Mouse (Mus musculus): ENCODE data around the gene Alg6. TPM values are rescaled to one million over a fixed set of nuclear protein-coding genes. Genes with fewer than 3 reads are reported as not detected.

Alg6 gene
- polyA plus RNA-seq, 1 experiment from 2014 or later = 17.0 TPM

GRCm38 (mm10) chr4:99739836-99740235, 24.4 kb downstream of the Alg6 start:
- Histone ChIP-seq H3K4me1 (no peaks in the 10 kb centered on the region), H3K4me3 (no peak overlapping the region), H3K27ac (no peak overlapping the region), H3K9me3 (no peaks in the 10 kb centered on the region), H3K4me2 (no peak overlapping the region), H3K36me3 (no peaks in the 10 kb centered on the region), H3K9ac (no peak overlapping the region), H3K27me3 (no peaks in the 10 kb centered on the region)
- WGBS = 50% methylated on average over 7 of the region's 7 CpGs
- ATAC-seq (ENCODE audit: insufficient number of reproducible peaks, low FRiP score, low TSS enrichment, low read depth) = no peak

GRCm38 (mm10) chr4:99752426-99752825, 37.0 kb downstream of the Alg6 start:
- H3K9me3 ChIP-seq = no peaks in the 10 kb centered on the region
- no peak for ATAC-seq (ENCODE audit: insufficient number of reproducible peaks, low FRiP score, low TSS enrichment, low read depth)
- 82% methylated on average over 5 of the region's 5 CpGs for WGBS

DNA sequence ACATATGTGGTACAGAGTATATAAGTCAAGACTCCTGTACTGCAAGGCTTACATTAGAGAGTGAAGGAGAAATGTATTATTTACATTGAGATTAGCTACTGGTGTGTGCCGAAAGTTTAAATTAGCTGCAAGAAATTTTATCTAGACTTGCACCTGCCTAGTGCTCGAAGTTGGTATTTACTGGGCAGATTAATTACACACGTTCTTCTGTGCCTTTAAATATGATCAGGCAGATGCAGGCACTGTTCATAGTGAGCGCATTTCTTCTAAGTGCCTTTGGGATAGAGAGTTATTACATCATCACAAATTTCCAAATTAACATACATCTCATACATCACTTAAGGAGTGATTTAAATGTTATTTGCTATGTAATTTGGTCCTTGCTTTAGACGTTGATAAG, 50.8 kb downstream of the Alg6 start:
- H3K4me3 ChIP-seq = no peak overlapping the region
- no peak overlapping the region for H3K9ac ChIP-seq
- H3K4me1 ChIP-seq = no peaks in the 10 kb centered on the region
- H3K27me3 ChIP-seq = no peaks in the 10 kb centered on the region
- no peaks in the 10 kb centered on the region for H3K36me3 ChIP-seq
- no peak overlapping the region for H3K27ac ChIP-seq
- no peak overlapping the region for H3K4me2 ChIP-seq
- 57% methylated on average over 5 of the region's 5 CpGs for WGBS
- no peak for ATAC-seq (ENCODE audit: insufficient number of reproducible peaks, low FRiP score, low TSS enrichment, low read depth)
- H3K9me3 ChIP-seq = no peaks in the 10 kb centered on the region

More at GRCm38 (mm10) chr4:99752426-99752825, 37.0 kb downstream of the Alg6 start:
- Histone ChIP-seq H3K27ac (no peak overlapping the region), H3K4me2 (no peak overlapping the region), H3K4me3 (no peak overlapping the region), H3K27me3 (no peaks in the 10 kb centered on the region), H3K9ac (no peak overlapping the region), H3K4me1 (no peaks in the 10 kb centered on the region), H3K36me3 (peaks cover 13% of the 10 kb centered on the region; the same call in 1 of the 2 replicates)

DNA sequence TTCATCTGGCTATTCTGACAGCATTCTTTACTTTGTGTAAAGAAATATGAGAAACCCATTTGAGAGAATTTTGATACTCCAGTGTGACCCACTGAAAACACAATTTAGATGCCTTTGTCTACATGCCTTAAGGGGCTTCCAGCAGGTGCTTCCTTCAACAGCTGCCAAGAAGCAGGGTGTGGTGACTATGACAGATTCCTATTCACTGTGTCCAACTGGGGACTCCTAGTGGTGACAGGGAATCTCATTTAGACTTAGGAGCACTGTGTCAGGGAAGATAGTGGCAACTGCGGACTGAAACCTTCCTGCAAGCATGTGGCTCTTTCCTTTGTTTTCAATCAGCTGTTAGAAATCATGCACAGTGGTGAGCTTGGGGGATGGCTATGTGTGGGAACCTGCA, 51.3 kb downstream of the Alg6 start:
- ATAC-seq (ENCODE audit: insufficient number of reproducible peaks, low FRiP score, low TSS enrichment, low read depth) = no peak; the same call in 1 of the 2 replicates

DNA sequence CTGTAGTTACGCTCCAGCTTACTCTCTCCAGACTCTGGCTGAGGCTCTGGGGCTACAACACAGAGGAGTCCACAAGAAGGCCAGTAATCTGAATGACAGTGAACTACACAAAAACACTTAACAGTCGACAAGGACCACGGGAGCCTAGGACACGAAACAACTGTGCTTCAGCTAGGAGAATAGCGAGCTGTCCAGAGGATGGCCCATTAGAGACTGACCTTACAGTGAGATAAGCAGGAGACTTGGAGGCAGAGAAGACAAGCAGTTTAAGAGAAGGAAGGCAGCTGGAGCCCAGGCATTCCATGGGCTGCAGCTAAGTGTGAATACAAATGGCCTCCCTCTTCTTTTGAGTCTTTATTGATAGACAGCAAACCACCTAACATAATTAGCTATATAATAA, 55.1 kb downstream of the Alg6 start:
- Histone ChIP-seq H3K9me3 (no peaks in the 10 kb centered on the region), H3K27me3 (no peaks in the 10 kb centered on the region), H3K4me1 (no peaks in the 10 kb centered on the region), H3K4me3 (no peak overlapping the region), H3K27ac (no peak overlapping the region), H3K36me3 (no peaks in the 10 kb centered on the region), H3K4me2 (no peak overlapping the region), H3K9ac (no peak overlapping the region)
- ATAC-seq (ENCODE audit: insufficient number of reproducible peaks, low FRiP score, low TSS enrichment, low read depth) = no peak
- 96% methylated on average over 5 of the region's 5 CpGs for WGBS

More for the DNA sequence above, 51.3 kb downstream of the Alg6 start:
- Histone ChIP-seq H3K27me3 (no peaks in the 10 kb centered on the region), H3K9me3 (no peaks in the 10 kb centered on the region), H3K36me3 (no peaks in the 10 kb centered on the region), H3K9ac (no peak overlapping the region), H3K27ac (no peak overlapping the region), H3K4me1 (no peaks in the 10 kb centered on the region), H3K4me2 (no peak overlapping the region), H3K4me3 (no peak overlapping the region)
- 57% methylated on average over 1 of the region's 1 CpGs for WGBS

DNA sequence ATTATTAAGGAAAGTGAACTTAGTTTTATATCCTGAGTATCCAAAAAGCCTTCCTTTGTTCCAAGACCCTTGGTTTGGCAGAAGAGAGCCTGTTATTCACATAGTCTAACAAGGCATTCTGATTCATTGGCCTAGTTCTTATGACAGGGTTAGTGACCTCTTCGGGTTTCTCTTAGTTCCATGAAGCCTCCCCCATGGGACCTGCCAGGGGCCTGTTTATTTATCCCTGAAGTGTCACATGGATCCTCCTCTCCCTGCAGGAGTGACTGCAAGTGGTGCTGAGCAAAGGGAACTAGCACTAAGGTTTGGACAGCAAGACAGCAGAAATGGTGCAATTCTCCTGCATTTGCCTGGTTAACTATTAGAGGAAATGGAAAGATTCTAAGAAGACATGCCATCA, 57.6 kb downstream of the Alg6 start:
- Histone ChIP-seq H3K9me3 (no peaks in the 10 kb centered on the region), H3K4me3 (no peak overlapping the region), H3K4me1 (no peaks in the 10 kb centered on the region), H3K27me3 (no peaks in the 10 kb centered on the region), H3K36me3 (no peaks in the 10 kb centered on the region), H3K4me2 (no peak overlapping the region), H3K9ac (no peak overlapping the region), H3K27ac (no peak overlapping the region)
- WGBS = 65% methylated on average over 1 of the region's 1 CpGs
- ATAC-seq (ENCODE audit: insufficient number of reproducible peaks, low FRiP score, low TSS enrichment, low read depth) = no peak

- no peak overlapping the region for H3K4me2 ChIP-seq
- H3K27me3 ChIP-seq = no peaks in the 10 kb centered on the region
- no peaks in the 10 kb centered on the region for H3K9me3 ChIP-seq
- no peaks in the 10 kb centered on the region for H3K36me3 ChIP-seq
- WGBS = 79% methylated on average over 6 of the region's 6 CpGs
- no peak overlapping the region for H3K4me3 ChIP-seq
- H3K4me1 ChIP-seq = no peaks in the 10 kb centered on the region
- H3K9ac ChIP-seq = no peak overlapping the region
- no peak for ATAC-seq (ENCODE audit: insufficient number of reproducible peaks, low FRiP score, low TSS enrichment, low read depth)
- no peak overlapping the region for H3K27ac ChIP-seq
Observed at GRCm38 (mm10) chr4:99792365-99792764, 76.9 kb downstream of the Alg6 start.

Other genes with a start within 250 kb of the Alg6 start
- 0.72 and 1.1 TPM in 2 replicates for gene Foxd3, start 59.4 kb upstream of the Alg6 start, polyA plus RNA-seq (2015; fragmentation: Nextera tagmentation; extraction: Ambion mirVana)
- 16.2 and 19.3 TPM in 2 replicates for gene Efcab7, start 113.5 kb downstream of the Alg6 start, polyA plus RNA-seq (2015; fragmentation: Nextera tagmentation; extraction: Ambion mirVana)
- gene Pgm1, start 213.8 kb downstream of the Alg6 start, polyA plus RNA-seq (2015; fragmentation: Nextera tagmentation; extraction: Ambion mirVana) = 57.6 and 80.7 TPM in 2 replicates
- 26.4 and 29.0 TPM in 2 replicates for gene Itgb3bp, start 214.1 kb downstream of the Alg6 start, polyA plus RNA-seq (2015; fragmentation: Nextera tagmentation; extraction: Ambion mirVana)